ENCODE assay signal across 16 mouse cellular contexts in the genomic region with DNA sequence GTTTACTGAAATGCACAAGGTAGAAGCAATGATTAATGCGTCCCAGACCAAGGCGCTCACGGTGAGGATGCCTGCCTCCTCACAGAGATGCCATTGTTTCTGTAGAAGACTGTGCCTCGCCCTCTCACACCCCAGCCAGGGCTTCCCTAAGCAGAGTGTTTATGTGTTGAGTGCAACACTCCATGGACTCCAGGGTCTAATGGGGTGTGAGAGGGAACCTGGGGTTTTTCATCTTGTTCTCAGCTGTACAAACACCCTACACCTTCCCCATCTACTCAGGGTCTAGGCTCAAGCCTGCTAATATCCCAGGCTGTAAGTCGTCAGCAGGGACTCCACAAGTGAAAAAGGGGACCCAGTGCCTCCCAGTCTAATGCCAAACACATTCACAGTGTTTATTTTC.
A peak's percentile ranks its signal among the peaks of the same experiment; 100 is the strongest.
DNase-seq lines count a peak whose midpoint lies in the region; ATAC-seq lines count a peak whose summit lies in the region.
"Had no signal": no experiment of that assay in that cellular context is flagged by ENCODE, and none has a peak within 500 bp of the region (broad histone marks: within the 10 kb centered on the region; RNA-seq: fewer than 3 reads in every experiment).

No protein-coding gene starts in this region.

- DNase-seq in embryo, embryonic 10 days (ENCODE audit: low spot score) = peak; percentile 28
- DNase-seq in embryo, embryonic 9.5 days (ENCODE audit: extremely low spot score) = no peak
- DNase-seq in embryo, embryonic 10.5 days (ENCODE audit: low spot score) = peak; percentile 22
- DNase-seq in forelimb bud, embryonic 11.5 days (ENCODE audit: low read depth, low spot score) = peak; percentile 55
- no peak for DNase-seq in cerebellum, adult 11 months
- DNase-seq: adrenal gland, adult 8-10 months; adrenal gland, postnatal 25 days; cerebellum, adult 18-20 months; cerebellum, adult 9-10 months; cerebellum, postnatal 14 days; gastrocnemius, postnatal 10 days; gastrocnemius, postnatal 36 days; heart, adult 2 months had no signal

- no peak for ATAC-seq in monocyte, adult 5-6 weeks (replicated peaks; ENCODE audit: insufficient number of reproducible peaks, low FRiP score, low TSS enrichment, poor library complexity, severe bottlenecking)
- ATAC-seq: activated CD4-positive, CD25-positive, alpha-beta regulatory T cell, adult 4 months; forebrain, embryonic 15.5 days had no signal

Comparison
In these comparisons a context has a peak if more than half of its experiments do, and no peak if none do; other contexts are left out.
1. DNase-seq: peak in embryo, embryonic 10 days (single experiment), embryo, embryonic 10.5 days (single experiment) and forelimb bud, embryonic 11.5 days (single experiment); none in embryo, embryonic 9.5 days (single experiment) and cerebellum, adult 11 months (single experiment).